Mouse (Mus musculus) lung, postnatal 0 days (tissue): ENCODE data around the gene Sfpq. TPM values are rescaled to one million over a fixed set of nuclear protein-coding genes. Genes with fewer than 3 reads are reported as not detected.

Experiments used
- ATAC-seq: fragments of 200-750 bp; cut with Nextera tagmentation; 2 replicates; pipeline ENCODE4 v1.8.0; 2017; ENCODE audit warnings: moderate library complexity
- DNase-seq: peaks from one replicate; pipeline ENCODE4 v3.0.0-alpha.2; 2016; ENCODE audit warnings: low spot score
- H3K27ac ChIP-seq: fragments of 300-500 bp; sonication (generic); 2 replicates; pipeline ENCODE4 v1.5.1; 2014; ENCODE audit warnings: antibody characterized with exemption, mild to moderate bottlenecking, low read length, mixed read lengths
- H3K27me3 ChIP-seq: fragments of 300-500 bp; sonication (generic); replicated peaks from 2 replicates; pipeline ENCODE4 v1.6.1; 2014; ENCODE audit warnings: low read length, mixed read lengths; ENCODE audit not compliant: insufficient read depth
- H3K36me3 ChIP-seq: fragments of 300-500 bp; sonication (generic); 2 replicates; pipeline ENCODE4 v1.6.1; 2014; ENCODE audit warnings: low read length, mixed read lengths; ENCODE audit not compliant: insufficient read depth
- H3K4me1 ChIP-seq: fragments of 300-500 bp; sonication (generic); 2 replicates; pipeline ENCODE4 v1.6.1; 2014; ENCODE audit warnings: antibody characterized with exemption, low read depth, low read length, mixed read lengths; ENCODE audit not compliant: insufficient read depth
- H3K4me2 ChIP-seq: fragments of 300-500 bp; sonication (generic); replicated peaks from 2 replicates; pipeline ENCODE4 v1.6.1; 2014; ENCODE audit warnings: low read depth, mild to moderate bottlenecking, low read length, moderate library complexity, mixed read lengths
- H3K4me3 ChIP-seq: fragments of 300-500 bp; sonication (generic); 2 replicates; pipeline ENCODE4 v1.5.1; 2014; ENCODE audit warnings: low read depth, low read length
- H3K9ac ChIP-seq: fragments of 300-500 bp; sonication (generic); replicated peaks from 2 replicates; pipeline ENCODE4 v1.6.1; 2014; ENCODE audit warnings: low read depth, mild to moderate bottlenecking
- H3K9me3 ChIP-seq: fragments of 300-500 bp; sonication (generic); 2 replicates; pipeline ENCODE4 v1.6.1; 2016; ENCODE audit warnings: low read length, mixed read lengths
- CTCF ChIP-seq: IDR thresholded peaks from 2 replicates; pipeline ENCODE4 v1.5.1; 2016; ENCODE audit warnings: antibody characterized with exemption, mild to moderate bottlenecking
- EP300 ChIP-seq: IDR thresholded peaks from 2 replicates; pipeline ENCODE4 v1.6.1; 2016; ENCODE audit warnings: antibody characterized with exemption, mild to moderate bottlenecking, control low read depth
- WGBS: fragments of 180-500 bp; shearing (Covaris S2); extraction: QIAGEN DNeasy Blood & Tissue Kit; methylation state at CpG from one replicate; pipeline ENCODE4 v1.1.7; 2014; 5-methylcytosine and 5-hydroxymethylcytosine counted together
- polyA plus RNA-seq: library from polyadenylated mRNA; unstranded; fragments of >200 nt; fragmentation: Nextera tagmentation; extraction: Ambion mirVana; gene quantifications from 2 replicates; pipeline ENCODE4 v1.2.1, GENCODE M21; 2015

The Sfpq gene
- polyA plus RNA-seq, 1 experiment from 2014 or later: 51.1 TPM

- H3K4me1 ChIP-seq: no peaks in the 10 kb centered on the region
- no peak overlapping the region for H3K4me3 ChIP-seq
- no peak overlapping the region for H3K27ac ChIP-seq
- no peak overlapping the region for H3K4me2 ChIP-seq
- ATAC-seq (no peak), DNase-seq (no peak)
- TF ChIP-seq EP300: no peak
- no peak for TF ChIP-seq CTCF
- WGBS: 85% methylated on average over 3 of the region's 3 CpGs
- no peaks in the 10 kb centered on the region for H3K9me3 ChIP-seq
- H3K36me3 ChIP-seq: peaks cover 32% of the 10 kb centered on the region
- H3K9ac ChIP-seq: no peak overlapping the region
- no peaks in the 10 kb centered on the region for H3K27me3 ChIP-seq
Measured at GRCm38 (mm10) chr4:127038828-127039349, 17.8 kb downstream of the Sfpq start.

- no peak for DNase-seq
- TF ChIP-seq CTCF (peak; percentile 21; the same call in 1 of the 2 replicates), EP300 (no peak)
- H3K36me3 ChIP-seq: peaks cover 30% of the 10 kb centered on the region
- no peaks in the 10 kb centered on the region for H3K4me1 ChIP-seq
- 62% methylated on average over 3 of the region's 3 CpGs for WGBS
- H3K4me2 ChIP-seq: no peak overlapping the region
- H3K4me3 ChIP-seq: no peak overlapping the region
- no peak for ATAC-seq
- no peak overlapping the region for H3K9ac ChIP-seq
- no peaks in the 10 kb centered on the region for H3K9me3 ChIP-seq
- no peaks in the 10 kb centered on the region for H3K27me3 ChIP-seq
- H3K27ac ChIP-seq: no peak overlapping the region
Measured at GRCm38 (mm10) chr4:127039871-127040483, 18.9 kb downstream of the Sfpq start.

GRCm38 (mm10) chr4:127043540-127043939 lies 22.4 kb downstream of the Sfpq start:
- TF ChIP-seq CTCF (no peak), EP300 (no peak)
- H3K9ac ChIP-seq: no peak overlapping the region
- WGBS: 85% methylated on average over 4 of the region's 4 CpGs
- ATAC-seq: no peak
- H3K36me3 ChIP-seq: peaks cover 6% of the 10 kb centered on the region; the same call in 1 of the 2 replicates
- no peak for DNase-seq
- no peak overlapping the region for H3K4me2 ChIP-seq
- H3K4me1 ChIP-seq: no peaks in the 10 kb centered on the region
- no peak overlapping the region for H3K27ac ChIP-seq
- no peak overlapping the region for H3K4me3 ChIP-seq
- H3K9me3 ChIP-seq: no peaks in the 10 kb centered on the region
- H3K27me3 ChIP-seq: no peaks in the 10 kb centered on the region

GRCm38 (mm10) chr4:127051121-127051520 lies 30.0 kb downstream of the Sfpq start:
- Histone ChIP-seq H3K4me1 (no peaks in the 10 kb centered on the region), H3K36me3 (peaks cover 18% of the 10 kb centered on the region), H3K27ac (no peak overlapping the region), H3K27me3 (no peaks in the 10 kb centered on the region), H3K4me2 (no peak overlapping the region), H3K4me3 (no peak overlapping the region), H3K9ac (no peak overlapping the region), H3K9me3 (no peaks in the 10 kb centered on the region)
- TF ChIP-seq CTCF (no peak), EP300 (no peak)
- no peak for DNase-seq
- ATAC-seq: no peak
- WGBS: 81% methylated on average over 8 of the region's 8 CpGs

GRCm38 (mm10) chr4:127053071-127053470 lies 31.9 kb downstream of the Sfpq start:
- H3K27ac ChIP-seq: no peak overlapping the region
- H3K4me2 ChIP-seq: no peak overlapping the region
- no peaks in the 10 kb centered on the region for H3K4me1 ChIP-seq
- DNase-seq (no peak), ATAC-seq (no peak)
- H3K27me3 ChIP-seq: no peaks in the 10 kb centered on the region
- H3K4me3 ChIP-seq: no peak overlapping the region
- H3K36me3 ChIP-seq: peaks cover 18% of the 10 kb centered on the region
- WGBS: 85% methylated on average over 5 of the region's 5 CpGs
- H3K9me3 ChIP-seq: no peaks in the 10 kb centered on the region
- no peak for TF ChIP-seq EP300
- H3K9ac ChIP-seq: no peak overlapping the region

GRCm38 (mm10) chr4:127054522-127055198 lies 33.5 kb downstream of the Sfpq start:
- 78% methylated on average over 7 of the region's 7 CpGs for WGBS
- no peak overlapping the region for H3K4me3 ChIP-seq
- no peaks in the 10 kb centered on the region for H3K4me1 ChIP-seq
- H3K36me3 ChIP-seq: peaks cover 4% of the 10 kb centered on the region; the same call in 1 of the 2 replicates
- DNase-seq (no peak), ATAC-seq (no peak)
- H3K27ac ChIP-seq: no peak overlapping the region
- no peaks in the 10 kb centered on the region for H3K9me3 ChIP-seq
- no peak overlapping the region for H3K4me2 ChIP-seq
- TF ChIP-seq CTCF (peak; percentile 48), EP300 (no peak)
- no peak overlapping the region for H3K9ac ChIP-seq
- no peaks in the 10 kb centered on the region for H3K27me3 ChIP-seq
